Mouse (Mus musculus): Measurements from ENCODE around the gene Hist1h2ae. TPM values are rescaled to one million over a fixed set of nuclear protein-coding genes. Genes with fewer than 3 reads are reported as not detected.
A peak's percentile ranks its signal among the peaks of the same experiment; 100 is the strongest.

Hist1h2ae gene
- polyA plus RNA-seq, 1 experiment, result 23.9 TPM

DNA sequence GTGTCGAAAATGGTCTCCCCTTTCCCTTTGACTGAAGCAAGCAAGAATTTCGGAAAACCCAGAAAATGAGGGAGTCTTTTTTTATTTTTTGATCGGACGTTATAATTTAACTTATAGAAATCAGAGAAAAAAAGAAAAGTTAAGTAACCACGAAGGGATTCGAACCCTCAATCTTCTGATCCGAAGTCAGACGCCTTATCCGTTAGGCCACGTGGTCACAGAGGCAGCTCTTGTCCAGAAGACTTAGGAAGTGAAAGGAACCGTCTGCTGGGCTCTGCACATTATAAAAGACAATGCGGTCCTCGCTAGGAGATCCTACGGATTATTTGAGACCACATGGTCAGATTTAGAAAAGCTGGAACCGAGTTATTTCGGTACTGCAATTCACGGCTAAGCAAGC, 44.7 kb downstream of the Hist1h2ae start:
- Histone ChIP-seq H3K27ac (ENCODE audit: control insufficient read depth, insufficient read depth, low read depth, low read length, poor library complexity) (no peak overlapping the region), H3K4me1 (ENCODE audit: control insufficient read depth, insufficient read depth, low read length) (no peaks in the 10 kb centered on the region; the same call in 1 of the 2 replicates), H3K4me3 (replicated peaks; ENCODE audit: control insufficient read depth, low read depth, low read length) (peak overlapping the region; percentile 26)
- under 1% methylated on average over 17 of the region's 17 CpGs for WGBS
- TF ChIP-seq CTCF (IDR thresholded peaks at IDR 0.05; ENCODE audit: control insufficient read depth, insufficient read depth, low read length) (no peak), POLR2A (IDR thresholded peaks at IDR 0.05; ENCODE audit: borderline replicate concordance, control insufficient read depth, low read depth, low read length) (no peak)

DNA sequence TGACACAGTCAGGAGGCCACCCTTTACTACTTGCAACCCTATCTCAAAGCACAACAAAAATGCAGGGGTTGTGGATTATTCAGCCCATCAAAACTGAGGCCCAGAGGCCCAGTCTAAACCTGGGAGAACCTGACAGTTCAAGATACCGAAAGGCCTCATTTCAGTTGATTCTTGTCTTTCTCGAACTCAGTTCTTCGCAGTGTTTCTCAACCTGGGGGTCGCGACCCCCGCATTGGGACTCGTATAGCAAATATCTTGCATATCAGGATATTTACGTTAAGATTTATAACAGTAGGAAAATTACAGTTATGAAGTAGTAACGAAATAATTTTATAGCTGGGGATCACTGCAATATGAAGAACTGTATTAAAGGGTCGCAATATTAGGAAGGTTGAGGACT, 45.1 kb downstream of the Hist1h2ae start:
- TF ChIP-seq CTCF (IDR thresholded peaks at IDR 0.05; ENCODE audit: control insufficient read depth, insufficient read depth, low read length) (no peak), POLR2A (IDR thresholded peaks at IDR 0.05; ENCODE audit: borderline replicate concordance, control insufficient read depth, low read depth, low read length) (no peak)
- Histone ChIP-seq H3K27ac (ENCODE audit: control insufficient read depth, insufficient read depth, low read depth, low read length, poor library complexity) (no peak overlapping the region), H3K4me1 (ENCODE audit: control insufficient read depth, insufficient read depth, low read length) (no peaks in the 10 kb centered on the region; the same call in 1 of the 2 replicates), H3K4me3 (replicated peaks; ENCODE audit: control insufficient read depth, low read depth, low read length) (peak overlapping the region; percentile 6)
- 4% methylated on average over 10 of the region's 10 CpGs for WGBS

DNA sequence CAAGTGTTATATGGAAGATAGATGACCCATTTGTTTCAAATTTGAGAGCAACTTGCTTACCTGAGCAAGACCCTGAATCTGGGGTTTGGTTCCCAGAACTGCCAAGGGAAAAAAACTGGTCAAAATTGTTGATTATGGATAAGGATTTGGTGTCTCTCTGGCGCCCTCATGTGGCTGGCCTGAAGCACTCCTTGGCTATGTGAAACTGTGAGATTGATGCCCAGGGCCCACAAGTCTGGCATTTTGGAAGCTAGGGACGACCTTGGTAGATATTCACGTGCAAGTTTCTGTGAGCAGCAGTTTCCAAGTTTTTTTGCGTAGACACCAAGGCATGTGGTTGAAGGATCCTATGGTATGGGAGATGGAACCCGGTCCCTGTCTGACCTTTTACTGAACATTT, 46.4 kb downstream of the Hist1h2ae start:
- H3K4me1 ChIP-seq (ENCODE audit: control insufficient read depth, insufficient read depth, low read length), result no peaks in the 10 kb centered on the region; the same call in 1 of the 2 replicates
- no peak overlapping the region for H3K27ac ChIP-seq (ENCODE audit: control insufficient read depth, insufficient read depth, low read depth, low read length, poor library complexity)
- no peak overlapping the region for H3K4me3 ChIP-seq (replicated peaks; ENCODE audit: control insufficient read depth, low read depth, low read length)
- WGBS, result 19% methylated on average over 5 of the region's 5 CpGs
- TF ChIP-seq POLR2A (IDR thresholded peaks at IDR 0.05; ENCODE audit: borderline replicate concordance, control insufficient read depth, low read depth, low read length), result no peak
- peak; percentile 86 for TF ChIP-seq CTCF (IDR thresholded peaks at IDR 0.05; ENCODE audit: control insufficient read depth, insufficient read depth, low read length)

GRCm38 (mm10) chr13:23523976-23524375, 47.0 kb downstream of the Hist1h2ae start:
- Histone ChIP-seq H3K27ac (ENCODE audit: control insufficient read depth, insufficient read depth, low read depth, low read length, poor library complexity) (no peak overlapping the region), H3K4me1 (ENCODE audit: control insufficient read depth, insufficient read depth, low read length) (no peaks in the 10 kb centered on the region; the same call in 1 of the 2 replicates), H3K4me3 (replicated peaks; ENCODE audit: control insufficient read depth, low read depth, low read length) (no peak overlapping the region)
- TF ChIP-seq CTCF (IDR thresholded peaks at IDR 0.05; ENCODE audit: control insufficient read depth, insufficient read depth, low read length) (no peak), POLR2A (IDR thresholded peaks at IDR 0.05; ENCODE audit: borderline replicate concordance, control insufficient read depth, low read depth, low read length) (no peak)
- 43% methylated on average over 5 of the region's 5 CpGs for WGBS

DNA sequence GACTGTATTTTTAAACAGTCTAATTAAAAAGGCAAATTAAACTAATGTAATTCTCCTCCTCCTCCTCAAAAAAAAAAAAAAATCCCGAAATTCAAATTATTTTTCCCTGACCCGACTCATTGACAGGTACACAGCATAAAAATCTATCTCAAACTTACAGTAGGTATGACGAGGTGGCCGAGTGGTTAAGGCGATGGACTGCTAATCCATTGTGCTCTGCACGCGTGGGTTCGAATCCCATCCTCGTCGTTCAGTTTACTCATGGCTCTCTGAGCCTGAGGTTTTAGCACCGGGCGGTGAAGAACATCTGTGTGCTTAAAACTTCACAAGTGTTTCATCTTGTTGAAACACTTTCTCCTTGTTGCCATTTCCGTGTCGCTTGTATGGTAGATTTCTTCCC, 49.3 kb downstream of the Hist1h2ae start:
- H3K4me3 ChIP-seq (replicated peaks; ENCODE audit: control insufficient read depth, low read depth, low read length), result no peak overlapping the region
- 1% methylated on average over 14 of the region's 14 CpGs for WGBS
- H3K4me1 ChIP-seq (ENCODE audit: control insufficient read depth, insufficient read depth, low read length), result no peaks in the 10 kb centered on the region; the same call in 1 of the 2 replicates
- no peak overlapping the region for H3K27ac ChIP-seq (ENCODE audit: control insufficient read depth, insufficient read depth, low read depth, low read length, poor library complexity)
- TF ChIP-seq POLR2A (IDR thresholded peaks at IDR 0.05; ENCODE audit: borderline replicate concordance, control insufficient read depth, low read depth, low read length), result no peak
- no peak for TF ChIP-seq CTCF (IDR thresholded peaks at IDR 0.05; ENCODE audit: control insufficient read depth, insufficient read depth, low read length)

Other genes with a start within 250 kb of the Hist1h2ae start
- gene Zfp322a, start 202.0 kb downstream of the Hist1h2ae start, polyA plus RNA-seq (2011; ENCODE audit: insufficient read depth, insufficient read length, low replicate concordance, missing spikeins), result 4.2 and 6.1 TPM in 2 replicates
- 8.5 and 10.4 TPM in 2 replicates for gene Abt1, start 147.4 kb downstream of the Hist1h2ae start, polyA plus RNA-seq (2011; ENCODE audit: insufficient read depth, insufficient read length, low replicate concordance, missing spikeins)
- 0.87 and 3.1 TPM in 2 replicates for gene Btn1a1, start 105.3 kb downstream of the Hist1h2ae start, polyA plus RNA-seq (2011; ENCODE audit: insufficient read depth, insufficient read length, low replicate concordance, missing spikeins)
- 0.47 TPM in 1 of 2 replicates, not detected in the other for gene Btn2a2, start 82.4 kb downstream of the Hist1h2ae start, polyA plus RNA-seq (2011; ENCODE audit: insufficient read depth, insufficient read length, low replicate concordance, missing spikeins)
- 23.3 and 39.5 TPM in 2 replicates for gene Hist1h4h, start 40.2 kb downstream of the Hist1h2ae start, polyA plus RNA-seq (2011; ENCODE audit: insufficient read depth, insufficient read length, low replicate concordance, missing spikeins)
- 105 and 151 TPM in 2 replicates for gene Hist1h2af, start 37.3 kb downstream of the Hist1h2ae start, polyA plus RNA-seq (2011; ENCODE audit: insufficient read depth, insufficient read length, low replicate concordance, missing spikeins)
- gene Hist1h3g, start 35.8 kb downstream of the Hist1h2ae start, polyA plus RNA-seq (2011; ENCODE audit: insufficient read depth, insufficient read length, low replicate concordance, missing spikeins), result 16.1 and 17.7 TPM in 2 replicates
- 6.8 and 11.4 TPM in 2 replicates for gene Hist1h2bh, start 27.8 kb downstream of the Hist1h2ae start, polyA plus RNA-seq (2011; ENCODE audit: insufficient read depth, insufficient read length, low replicate concordance, missing spikeins)
- gene Hist1h3f, start 27.2 kb downstream of the Hist1h2ae start, polyA plus RNA-seq (2011; ENCODE audit: insufficient read depth, insufficient read length, low replicate concordance, missing spikeins), result 3.0 and 6.4 TPM in 2 replicates
- 114 and 284 TPM in 2 replicates for gene Hist1h4f, start 19.6 kb downstream of the Hist1h2ae start, polyA plus RNA-seq (2011; ENCODE audit: insufficient read depth, insufficient read length, low replicate concordance, missing spikeins)
- gene Hist1h1d, start 18.0 kb downstream of the Hist1h2ae start, polyA plus RNA-seq (2011; ENCODE audit: insufficient read depth, insufficient read length, low replicate concordance, missing spikeins), result 9.7 and 12.7 TPM in 2 replicates
- 5.3 and 12.9 TPM in 2 replicates for gene Hist1h3e, start 8.9 kb downstream of the Hist1h2ae start, polyA plus RNA-seq (2011; ENCODE audit: insufficient read depth, insufficient read length, low replicate concordance, missing spikeins)
- 65.5 and 109 TPM in 2 replicates for gene Hist1h2bg, start 176 bp upstream of the Hist1h2ae start, polyA plus RNA-seq (2011; ENCODE audit: insufficient read depth, insufficient read length, low replicate concordance, missing spikeins)
- 32.4 and 40.5 TPM in 2 replicates for gene Hist1h2bf, start 3.0 kb upstream of the Hist1h2ae start, polyA plus RNA-seq (2011; ENCODE audit: insufficient read depth, insufficient read length, low replicate concordance, missing spikeins)
- gene Hist1h2ad, start 3.2 kb upstream of the Hist1h2ae start, polyA plus RNA-seq (2011; ENCODE audit: insufficient read depth, insufficient read length, low replicate concordance, missing spikeins), result 2.6 and 4.3 TPM in 2 replicates
- 7.1 and 11.3 TPM in 2 replicates for gene Hist1h3d, start 4.5 kb upstream of the Hist1h2ae start, polyA plus RNA-seq (2011; ENCODE audit: insufficient read depth, insufficient read length, low replicate concordance, missing spikeins)
- gene Hist1h4d, start 10.4 kb upstream of the Hist1h2ae start, polyA plus RNA-seq (2011; ENCODE audit: insufficient read depth, insufficient read length, low replicate concordance, missing spikeins), result 50.4 and 64.8 TPM in 2 replicates
- gene Hist1h2be, start 49.9 kb upstream of the Hist1h2ae start, polyA plus RNA-seq (2011; ENCODE audit: insufficient read depth, insufficient read length, low replicate concordance, missing spikeins), result 9.2 and 11.8 TPM in 2 replicates
- 27.6 and 54.3 TPM in 2 replicates for gene Hist1h1e, start 51.3 kb upstream of the Hist1h2ae start, polyA plus RNA-seq (2011; ENCODE audit: insufficient read depth, insufficient read length, low replicate concordance, missing spikeins)
- 2.0 and 3.7 TPM in 2 replicates for gene Hist1h2ac, start 112.7 kb upstream of the Hist1h2ae start, polyA plus RNA-seq (2011; ENCODE audit: insufficient read depth, insufficient read length, low replicate concordance, missing spikeins)
- 42.9 and 54.0 TPM in 2 replicates for gene Hist1h2bc, start 113.0 kb upstream of the Hist1h2ae start, polyA plus RNA-seq (2011; ENCODE audit: insufficient read depth, insufficient read length, low replicate concordance, missing spikeins)
- 3.9 TPM in 1 of 2 replicates, not detected in the other for gene Hist1h1t, start 124.6 kb upstream of the Hist1h2ae start, polyA plus RNA-seq (2011; ENCODE audit: insufficient read depth, insufficient read length, low replicate concordance, missing spikeins)
- 7.1 and 15.1 TPM in 2 replicates for gene Hist1h4c, start 127.2 kb upstream of the Hist1h2ae start, polyA plus RNA-seq (2011; ENCODE audit: insufficient read depth, insufficient read length, low replicate concordance, missing spikeins)
- gene Hfe, start 139.6 kb upstream of the Hist1h2ae start, polyA plus RNA-seq (2011; ENCODE audit: insufficient read depth, insufficient read length, low replicate concordance, missing spikeins), result 4.0 and 4.5 TPM in 2 replicates
- gene Hist1h1c, start 167.6 kb upstream of the Hist1h2ae start, polyA plus RNA-seq (2011; ENCODE audit: insufficient read depth, insufficient read length, low replicate concordance, missing spikeins), result 78.9 and 108 TPM in 2 replicates
- 42.2 and 62.6 TPM in 2 replicates for gene Hist1h3c, start 174.4 kb upstream of the Hist1h2ae start, polyA plus RNA-seq (2011; ENCODE audit: insufficient read depth, insufficient read length, low replicate concordance, missing spikeins)
- 65.7 and 136 TPM in 2 replicates for gene Hist1h2bb, start 175.5 kb upstream of the Hist1h2ae start, polyA plus RNA-seq (2011; ENCODE audit: insufficient read depth, insufficient read length, low replicate concordance, missing spikeins)
- gene Hist1h2ab, start 179.9 kb upstream of the Hist1h2ae start, polyA plus RNA-seq (2011; ENCODE audit: insufficient read depth, insufficient read length, low replicate concordance, missing spikeins), result 30.3 and 31.4 TPM in 2 replicates
- 19.6 TPM in 1 of 2 replicates, not detected in the other for gene Hist1h3b, start 181.0 kb upstream of the Hist1h2ae start, polyA plus RNA-seq (2011; ENCODE audit: insufficient read depth, insufficient read length, low replicate concordance, missing spikeins)
- gene Hist1h4b, start 185.8 kb upstream of the Hist1h2ae start, polyA plus RNA-seq (2011; ENCODE audit: insufficient read depth, insufficient read length, low replicate concordance, missing spikeins), result 275 and 281 TPM in 2 replicates
- 62.7 and 98.3 TPM in 2 replicates for gene Hist1h4a, start 190.0 kb upstream of the Hist1h2ae start, polyA plus RNA-seq (2011; ENCODE audit: insufficient read depth, insufficient read length, low replicate concordance, missing spikeins)
- gene Hist1h3a, start 191.2 kb upstream of the Hist1h2ae start, polyA plus RNA-seq (2011; ENCODE audit: insufficient read depth, insufficient read length, low replicate concordance, missing spikeins), result 11.4 and 30.9 TPM in 2 replicates
- gene Hist1h1a, start 192.4 kb upstream of the Hist1h2ae start, polyA plus RNA-seq (2011; ENCODE audit: insufficient read depth, insufficient read length, low replicate concordance, missing spikeins), result 38.3 and 41.6 TPM in 2 replicates
- gene Trim38, start 198.7 kb upstream of the Hist1h2ae start, polyA plus RNA-seq (2011; ENCODE audit: insufficient read depth, insufficient read length, low replicate concordance, missing spikeins), result not detected in 2 replicates
- gene Slc17a2, start 235.8 kb upstream of the Hist1h2ae start, polyA plus RNA-seq (2011; ENCODE audit: insufficient read depth, insufficient read length, low replicate concordance, missing spikeins), result 1.4 TPM in 1 of 2 replicates, not detected in the other

Measured in bone marrow, adult 2 months (tissue).